Mouse (Mus musculus): ENCODE results near the gene Glg1. TPM values are rescaled to one million over a fixed set of nuclear protein-coding genes. Genes with fewer than 3 reads are reported as not detected.
"Not testable (repeated sequence)": the region's sequence is repeated elsewhere in the genome, so short reads cannot be mapped to it uniquely, and the experiment has no call there.

Gene Glg1
- 57.0 and 61.3 TPM in 2 replicates for polyA plus RNA-seq (2015; fragmentation: Nextera tagmentation; extraction: Ambion mirVana)

GRCm38 (mm10) chr8:111258631-111259407 lies at the start of gene Glg1:
TSS of gene Glg1 (minus strand) at chr8:111259216.
- no peaks in the 10 kb centered on the region for H3K27me3 ChIP-seq
- under 1% methylated on average over 70 of the region's 76 CpGs for WGBS
- H3K27ac ChIP-seq: peak within 1 kb of the TSS; percentile 99
- ATAC-seq: peak; percentile 97
- peak within 1 kb of the TSS; percentile 97 for H3K4me3 ChIP-seq
- H3K4me2 ChIP-seq: peak within 1 kb of the TSS; percentile 69
- peak within 1 kb of the TSS; percentile 96 for H3K9ac ChIP-seq
- H3K36me3 ChIP-seq (ENCODE audit: poor library complexity, severe bottlenecking): 0 out of 2 replicates have a peak, but pooled peaks cover 5% of the 10 kb centered on the region
- peaks cover 17% of the 10 kb centered on the region for H3K4me1 ChIP-seq
- no peaks in the 10 kb centered on the region for H3K9me3 ChIP-seq (replicated peaks)

- Histone ChIP-seq H3K27me3 (no peaks in the 10 kb centered on the region), H3K36me3 (ENCODE audit: poor library complexity, severe bottlenecking) (no peaks in the 10 kb centered on the region), H3K27ac (no peak overlapping the region), H3K4me3 (no peak overlapping the region), H3K9me3 (replicated peaks) (no peaks in the 10 kb centered on the region), H3K4me2 (no peak overlapping the region), H3K4me1 (no peaks in the 10 kb centered on the region), H3K9ac (0 out of 2 replicates have a peak overlapping the region, but pooled peaks have one; percentile 6)
- no peak for ATAC-seq
- WGBS: 24% methylated on average over 5 of the region's 5 CpGs
These were observed 46.2 kb upstream of the Glg1 start for GRCm38 (mm10) chr8:111305031-111305730.

- Histone ChIP-seq H3K4me3 (no peak overlapping the region), H3K9me3 (replicated peaks) (no peaks in the 10 kb centered on the region), H3K27me3 (no peaks in the 10 kb centered on the region), H3K36me3 (ENCODE audit: poor library complexity, severe bottlenecking) (no peaks in the 10 kb centered on the region), H3K9ac (no peak overlapping the region), H3K4me1 (peaks cover under 1% of the 10 kb centered on the region; the same call in 1 of the 2 replicates), H3K4me2 (no peak overlapping the region), H3K27ac (no peak overlapping the region)
- ATAC-seq: no peak
- 91% methylated on average over 3 of the region's 3 CpGs for WGBS
These were observed 45.3 kb upstream of the Glg1 start for GRCm38 (mm10) chr8:111304359-111304758.

GRCm38 (mm10) chr8:111303076-111303803 lies 44.2 kb upstream of the Glg1 start:
- not testable (repeated sequence) for ATAC-seq; H3K4me2 ChIP-seq; H3K9ac ChIP-seq; H3K27me3 ChIP-seq; H3K4me3 ChIP-seq; H3K27ac ChIP-seq; H3K9me3 ChIP-seq (replicated peaks); H3K36me3 ChIP-seq (ENCODE audit: poor library complexity, severe bottlenecking)
- 87% methylated on average over 5 of the region's 5 CpGs for WGBS
- H3K4me1 ChIP-seq: peaks cover 12% of the 10 kb centered on the region

GRCm38 (mm10) chr8:111300597-111301546 lies 41.9 kb upstream of the Glg1 start:
- Histone ChIP-seq H3K27me3 (no peaks in the 10 kb centered on the region), H3K9me3 (replicated peaks) (no peaks in the 10 kb centered on the region), H3K4me1 (peaks cover 17% of the 10 kb centered on the region), H3K27ac (no peak overlapping the region), H3K36me3 (ENCODE audit: poor library complexity, severe bottlenecking) (peaks cover 11% of the 10 kb centered on the region), H3K4me3 (peak overlapping the region; percentile 95), H3K9ac (no peak overlapping the region), H3K4me2 (peak overlapping the region; percentile 51)
- no peak for ATAC-seq
- 69% methylated on average over 11 of the region's 11 CpGs for WGBS

GRCm38 (mm10) chr8:111299821-111300568 lies 41.0 kb upstream of the Glg1 start, which contains the start of gene Rfwd3:
TSS of gene Rfwd3 (minus strand) at chr8:111300222.
- H3K36me3 ChIP-seq (ENCODE audit: poor library complexity, severe bottlenecking): peaks cover 18% of the 10 kb centered on the region
- peak within 1 kb of the TSS; percentile 94 for H3K9ac ChIP-seq
- ATAC-seq: peak; percentile 99
- H3K27ac ChIP-seq: peak within 1 kb of the TSS; percentile 65
- H3K4me3 ChIP-seq: peak within 1 kb of the TSS; percentile 95
- WGBS: under 1% methylated on average over 62 of the region's 67 CpGs
- H3K4me1 ChIP-seq: peaks cover 17% of the 10 kb centered on the region
- H3K27me3 ChIP-seq: no peaks in the 10 kb centered on the region
- H3K4me2 ChIP-seq: peak within 1 kb of the TSS; percentile 73
- no peaks in the 10 kb centered on the region for H3K9me3 ChIP-seq (replicated peaks)

GRCm38 (mm10) chr8:111299363-111299820 lies 40.4 kb upstream of the Glg1 start:
- Histone ChIP-seq H3K27me3 (no peaks in the 10 kb centered on the region), H3K9ac (peak overlapping the region; percentile 94), H3K27ac (peak overlapping the region; percentile 65; the same call in 1 of the 2 replicates), H3K4me1 (peaks cover 17% of the 10 kb centered on the region), H3K4me2 (peak overlapping the region; percentile 73), H3K36me3 (ENCODE audit: poor library complexity, severe bottlenecking) (peaks cover 22% of the 10 kb centered on the region), H3K4me3 (peak overlapping the region; percentile 95), H3K9me3 (replicated peaks) (no peaks in the 10 kb centered on the region)
- WGBS: under 1% methylated on average over 28 of the region's 28 CpGs
- 0 out of 2 replicates have a peak, but pooled peaks have one; percentile 6 for ATAC-seq

- H3K27ac ChIP-seq: no peak overlapping the region
- H3K9me3 ChIP-seq (replicated peaks): no peaks in the 10 kb centered on the region
- peak overlapping the region; percentile 95; the same call in 1 of the 2 replicates for H3K4me3 ChIP-seq
- H3K4me1 ChIP-seq: peaks cover 17% of the 10 kb centered on the region
- peak overlapping the region; percentile 73 for H3K4me2 ChIP-seq
- peaks cover 36% of the 10 kb centered on the region for H3K36me3 ChIP-seq (ENCODE audit: poor library complexity, severe bottlenecking)
- no peak for ATAC-seq
- H3K27me3 ChIP-seq: no peaks in the 10 kb centered on the region
- H3K9ac ChIP-seq: peak overlapping the region; percentile 30; the same call in 1 of the 2 replicates
- WGBS: 78% methylated on average over 1 of the region's 1 CpGs
These were observed 39.0 kb upstream of the Glg1 start for GRCm38 (mm10) chr8:111298011-111298410.

GRCm38 (mm10) chr8:111291733-111292132 lies 32.7 kb upstream of the Glg1 start:
- H3K27ac ChIP-seq: no peak overlapping the region
- ATAC-seq: no peak
- no peak overlapping the region for H3K4me3 ChIP-seq
- no peak overlapping the region for H3K9ac ChIP-seq
- no peaks in the 10 kb centered on the region for H3K4me1 ChIP-seq
- no peaks in the 10 kb centered on the region for H3K9me3 ChIP-seq (replicated peaks)
- H3K4me2 ChIP-seq: no peak overlapping the region
- H3K27me3 ChIP-seq: no peaks in the 10 kb centered on the region
- H3K36me3 ChIP-seq (ENCODE audit: poor library complexity, severe bottlenecking): peaks cover 87% of the 10 kb centered on the region
- WGBS: 96% methylated on average over 7 of the region's 7 CpGs

GRCm38 (mm10) chr8:111290586-111290985 lies 31.6 kb upstream of the Glg1 start:
- Histone ChIP-seq H3K27me3 (no peaks in the 10 kb centered on the region), H3K4me2 (no peak overlapping the region), H3K9ac (no peak overlapping the region), H3K27ac (no peak overlapping the region), H3K9me3 (replicated peaks) (no peaks in the 10 kb centered on the region), H3K36me3 (ENCODE audit: poor library complexity, severe bottlenecking) (peaks cover 89% of the 10 kb centered on the region), H3K4me1 (no peaks in the 10 kb centered on the region), H3K4me3 (no peak overlapping the region)
- 96% methylated on average over 7 of the region's 7 CpGs for WGBS
- ATAC-seq: no peak

Measured in forebrain, embryonic 13.5 days (tissue).